Mouse (Mus musculus) stomach, embryonic 15.5 days (tissue): ENCODE data around the gene Kif1bp. TPM values are rescaled to one million over a fixed set of nuclear protein-coding genes. Genes with fewer than 3 reads are reported as not detected.
A peak's percentile ranks its signal among the peaks of the same experiment; 100 is the strongest.
"Not testable (repeated sequence)": the region's sequence is repeated elsewhere in the genome, so short reads cannot be mapped to it uniquely, and the experiment has no call there.

Source experiments
- ATAC-seq: fragments of 200-750 bp; cut with Nextera tagmentation; 2 replicates; pipeline ENCODE4 v1.8.0; 2017; ENCODE audit warnings: low read depth, moderate number of reproducible peaks, moderate TSS enrichment; ENCODE audit not compliant: insufficient read depth, low FRiP score
- H3K27ac ChIP-seq: fragments of 300-500 bp; sonication (generic); 2 replicates; pipeline ENCODE4 v1.5.1; 2015; ENCODE audit warnings: mild to moderate bottlenecking, inconsistent platforms
- H3K27me3 ChIP-seq: fragments of 300-500 bp; sonication (generic); replicated peaks from 2 replicates; pipeline ENCODE4 v1.6.1; 2015; ENCODE audit warnings: inconsistent platforms
- H3K36me3 ChIP-seq: fragments of 300-500 bp; sonication (generic); 2 replicates; pipeline ENCODE4 v1.6.1; 2015; ENCODE audit warnings: inconsistent platforms
- H3K4me1 ChIP-seq: fragments of 300-500 bp; sonication (generic); 2 replicates; pipeline ENCODE4 v1.6.1; 2015; ENCODE audit warnings: inconsistent platforms
- H3K4me2 ChIP-seq: fragments of 300-500 bp; sonication (generic); 2 replicates; pipeline ENCODE4 v1.6.1; 2015; ENCODE audit warnings: mild to moderate bottlenecking, inconsistent platforms
- H3K4me3 ChIP-seq: fragments of 300-500 bp; sonication (generic); replicated peaks from 2 replicates; pipeline ENCODE4 v1.5.1; 2015; ENCODE audit warnings: inconsistent platforms
- H3K9ac ChIP-seq: fragments of 300-500 bp; sonication (generic); 2 replicates; pipeline ENCODE4 v1.6.1; 2015; ENCODE audit warnings: inconsistent platforms
- H3K9me3 ChIP-seq: fragments of 300-500 bp; sonication (generic); 2 replicates; pipeline ENCODE4 v1.6.1; 2016; ENCODE audit warnings: inconsistent platforms
- WGBS: fragments of 180-500 bp; shearing (Covaris S2); methylation state at CpG from one replicate; pipeline ENCODE4 v1.1.7; 2015; 5-methylcytosine and 5-hydroxymethylcytosine counted together
- polyA plus RNA-seq: library from polyadenylated mRNA; unstranded; fragments of >200 nt; fragmentation: Nextera tagmentation; extraction: Ambion mirVana; gene quantifications from 2 replicates; pipeline ENCODE4 v1.2.1, GENCODE M21; 2015

Kif1bp gene
- polyA plus RNA-seq, 1 experiment from 2014 or later: 31.4 TPM

DNA sequence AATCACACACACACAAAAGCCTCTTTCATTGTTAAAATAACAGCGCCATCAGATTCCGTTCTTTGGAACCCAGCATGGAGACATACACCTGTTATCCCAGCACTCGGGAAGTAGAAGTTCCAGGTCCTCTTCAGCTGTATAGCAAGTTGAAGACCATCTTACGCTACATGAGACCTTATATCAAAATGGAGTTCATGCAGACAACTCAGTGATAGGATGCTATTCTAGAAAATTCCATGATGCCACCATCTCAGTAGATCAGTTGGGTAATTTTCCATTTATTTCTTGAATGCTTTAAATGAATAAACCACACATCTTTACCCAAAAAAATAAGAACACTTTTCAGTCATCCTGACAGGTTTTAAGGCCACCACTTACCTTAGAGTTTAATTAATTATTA is 71.2 kb downstream of the Kif1bp start:
- Histone ChIP-seq H3K9ac (no peak overlapping the region), H3K36me3 (no peaks in the 10 kb centered on the region), H3K9me3 (no peaks in the 10 kb centered on the region), H3K27me3 (no peaks in the 10 kb centered on the region; the same call in 1 of the 2 replicates), H3K4me2 (no peak overlapping the region), H3K27ac (no peak overlapping the region), H3K4me1 (peaks cover 5% of the 10 kb centered on the region; the same call in 1 of the 2 replicates), H3K4me3 (no peak overlapping the region)
- 87% methylated on average over 4 of the region's 4 CpGs for WGBS
- no peak for ATAC-seq

- Histone ChIP-seq H3K9ac (no peak overlapping the region), H3K4me3 (no peak overlapping the region), H3K27me3 (no peaks in the 10 kb centered on the region; the same call in 1 of the 2 replicates), H3K4me1 (peaks cover 5% of the 10 kb centered on the region; the same call in 1 of the 2 replicates), H3K9me3 (no peaks in the 10 kb centered on the region), H3K27ac (0 out of 2 replicates have a peak overlapping the region, but pooled peaks have one; percentile 11), H3K36me3 (no peaks in the 10 kb centered on the region), H3K4me2 (no peak overlapping the region)
- 71% methylated on average over 17 of the region's 17 CpGs for whole genome bisulfite sequencing
- no peak for ATAC-seq
These were observed 72.2 kb downstream of the Kif1bp start for GRCm38 (mm10) chr10:62506019-62506556.

DNA sequence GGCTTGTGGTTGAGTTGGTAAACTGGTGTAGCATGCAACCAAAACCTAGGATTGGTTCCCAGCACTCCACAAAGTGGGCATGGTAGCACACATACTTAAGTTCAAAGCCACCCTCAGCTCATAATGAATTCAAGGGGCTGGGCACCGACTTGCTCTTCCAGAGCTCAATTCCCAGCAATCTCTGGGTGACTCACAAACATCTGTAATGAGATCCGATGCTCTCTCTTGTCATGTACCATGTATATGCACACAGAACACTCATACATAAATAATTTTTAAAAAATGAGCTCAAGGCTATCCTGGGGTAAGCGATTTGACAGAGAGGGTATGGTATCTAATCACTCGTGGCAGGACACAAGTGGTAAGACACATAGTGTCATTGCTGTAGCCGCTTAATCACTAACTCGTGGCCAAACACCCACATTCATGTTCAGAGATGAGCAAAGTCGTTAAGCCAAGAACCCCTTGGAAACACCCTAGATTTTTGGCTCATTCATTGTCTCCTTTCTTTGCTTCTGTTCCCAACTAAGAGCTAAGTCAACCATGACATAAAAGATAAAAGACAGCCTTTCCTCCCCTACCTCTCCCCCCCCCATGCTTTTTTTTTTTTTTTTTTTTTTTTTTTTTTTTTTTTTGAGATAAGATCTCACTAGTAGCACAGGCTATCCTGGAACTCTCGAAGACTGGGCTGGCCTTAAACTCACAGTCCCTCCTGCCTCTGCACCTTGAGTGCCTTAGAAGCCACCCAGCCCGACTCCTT is 72.9 kb downstream of the Kif1bp start:
- H3K36me3 ChIP-seq: no peaks in the 10 kb centered on the region
- peaks cover 5% of the 10 kb centered on the region; the same call in 1 of the 2 replicates for H3K4me1 ChIP-seq
- H3K4me3 ChIP-seq: no peak overlapping the region
- no peaks in the 10 kb centered on the region for H3K9me3 ChIP-seq
- WGBS: 78% methylated on average over 9 of the region's 9 CpGs
- H3K27me3 ChIP-seq: no peaks in the 10 kb centered on the region; the same call in 1 of the 2 replicates
- no peak for ATAC-seq
- 0 out of 2 replicates have a peak overlapping the region, but pooled peaks have one; percentile 11 for H3K27ac ChIP-seq
- no peak overlapping the region for H3K4me2 ChIP-seq
- H3K9ac ChIP-seq: no peak overlapping the region

- no peak overlapping the region for H3K9ac ChIP-seq
- H3K4me2 ChIP-seq: no peak overlapping the region
- H3K27me3 ChIP-seq: no peaks in the 10 kb centered on the region; the same call in 1 of the 2 replicates
- no peak for ATAC-seq
- H3K36me3 ChIP-seq: no peaks in the 10 kb centered on the region
- H3K4me1 ChIP-seq: peaks cover 5% of the 10 kb centered on the region; the same call in 1 of the 2 replicates
- H3K27ac ChIP-seq: no peak overlapping the region
- WGBS: 62% methylated on average over 12 of the region's 12 CpGs
- no peaks in the 10 kb centered on the region for H3K9me3 ChIP-seq
- no peak overlapping the region for H3K4me3 ChIP-seq
These were observed 74.2 kb downstream of the Kif1bp start for GRCm38 (mm10) chr10:62503836-62504628.

DNA sequence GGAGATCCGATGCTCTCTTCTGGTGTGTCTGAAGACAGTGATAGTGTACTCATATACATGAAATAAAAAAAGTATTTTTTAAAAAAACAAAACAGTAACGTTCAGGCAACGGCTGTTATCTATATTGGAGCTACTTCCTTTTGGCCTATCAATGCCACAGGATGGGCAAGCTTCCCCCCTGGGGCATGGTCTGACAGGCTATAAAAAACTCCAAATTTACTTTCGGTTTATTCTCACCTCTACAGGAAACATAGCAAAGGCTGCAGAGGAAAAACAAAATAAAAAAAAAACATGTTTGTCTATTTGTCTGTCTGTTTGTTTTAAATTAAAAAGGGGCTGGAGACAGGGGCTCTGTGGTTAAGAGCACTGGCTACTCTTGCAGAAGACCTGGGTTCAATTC is 74.9 kb downstream of the Kif1bp start:
- ATAC-seq: no peak
- no peaks in the 10 kb centered on the region for H3K9me3 ChIP-seq
- H3K27me3 ChIP-seq: no peaks in the 10 kb centered on the region; the same call in 1 of the 2 replicates
- 65% methylated on average over 4 of the region's 4 CpGs for WGBS
- H3K4me3 ChIP-seq: no peak overlapping the region
- no peak overlapping the region for H3K4me2 ChIP-seq
- H3K36me3 ChIP-seq: no peaks in the 10 kb centered on the region
- H3K27ac ChIP-seq: no peak overlapping the region
- H3K4me1 ChIP-seq: peaks cover under 1% of the 10 kb centered on the region; the same call in 1 of the 2 replicates
- no peak overlapping the region for H3K9ac ChIP-seq

DNA sequence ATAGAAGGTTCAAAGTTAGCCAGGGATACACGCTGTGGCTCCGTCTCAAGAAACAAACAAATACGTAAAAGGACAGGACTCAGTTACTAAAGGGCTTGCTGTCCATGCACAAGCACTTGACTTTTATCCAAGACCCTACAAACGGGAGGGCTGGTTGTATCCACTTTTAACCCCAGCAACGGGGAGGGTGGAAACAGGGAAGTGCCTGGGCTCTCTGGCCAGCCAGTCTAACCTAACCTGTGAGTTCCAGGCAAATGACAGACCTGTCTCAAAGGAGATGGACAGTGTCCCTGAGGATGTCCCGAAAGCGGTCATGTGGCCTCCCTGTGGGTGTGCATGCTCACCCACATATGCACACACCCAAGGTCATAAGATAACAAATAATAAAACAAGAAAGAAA is 76.3 kb downstream of the Kif1bp start:
- H3K27me3 ChIP-seq: no peaks in the 10 kb centered on the region
- 78% methylated on average over 7 of the region's 7 CpGs for WGBS
- H3K4me3 ChIP-seq: no peak overlapping the region
- no peak overlapping the region for H3K27ac ChIP-seq
- no peak overlapping the region for H3K9ac ChIP-seq
- no peaks in the 10 kb centered on the region for H3K4me1 ChIP-seq
- H3K9me3 ChIP-seq: no peaks in the 10 kb centered on the region
- H3K36me3 ChIP-seq: no peaks in the 10 kb centered on the region
- no peak for ATAC-seq
- H3K4me2 ChIP-seq: no peak overlapping the region

GRCm38 (mm10) chr10:62500916-62501615 is 77.2 kb downstream of the Kif1bp start:
- no peaks in the 10 kb centered on the region for H3K36me3 ChIP-seq
- H3K4me2 ChIP-seq: no peak overlapping the region
- H3K9me3 ChIP-seq: no peaks in the 10 kb centered on the region
- no peak overlapping the region for H3K4me3 ChIP-seq
- H3K9ac ChIP-seq: no peak overlapping the region
- no peak overlapping the region for H3K27ac ChIP-seq
- no peaks in the 10 kb centered on the region for H3K4me1 ChIP-seq
- 85% methylated on average over 9 of the region's 9 CpGs for WGBS
- no peak for ATAC-seq
- H3K27me3 ChIP-seq: no peaks in the 10 kb centered on the region

DNA sequence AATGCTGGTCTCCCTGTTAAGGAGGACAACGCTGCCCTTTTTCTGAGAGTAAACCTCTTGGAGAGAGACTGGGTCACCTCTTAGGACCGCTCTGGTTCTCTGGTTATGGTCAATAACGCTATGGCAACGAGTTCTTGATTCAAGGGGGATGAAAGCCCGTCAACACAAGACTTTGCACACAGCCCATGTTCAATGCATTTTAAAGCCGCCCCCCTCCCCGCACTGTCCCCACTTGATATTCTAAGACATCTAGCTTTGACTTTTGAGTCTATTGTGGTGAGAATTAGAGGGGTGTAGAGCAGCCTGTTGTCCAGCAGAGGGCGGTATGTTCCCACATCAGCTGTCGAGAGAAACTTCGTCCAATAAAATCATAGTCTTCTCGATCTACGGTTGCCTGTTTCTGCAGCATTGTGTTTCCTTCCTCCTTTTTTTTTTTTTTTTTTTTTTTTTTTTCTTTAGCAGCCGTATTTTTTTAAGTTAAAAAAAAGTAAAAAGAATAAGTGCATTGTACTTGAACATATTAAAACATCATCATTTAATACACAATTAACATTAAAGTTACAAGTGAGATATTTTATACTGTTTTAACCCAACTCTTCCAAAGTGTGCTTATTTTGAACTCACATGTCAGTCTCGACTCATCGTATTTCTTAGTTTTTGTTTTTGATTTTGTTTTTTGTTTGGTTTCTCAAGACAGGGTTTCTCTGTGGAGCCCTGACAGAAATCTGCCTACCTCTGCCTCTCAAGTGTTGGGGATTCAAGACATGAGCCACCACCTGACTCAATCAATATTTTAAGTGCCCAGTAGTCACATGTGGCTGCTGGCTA is 78.0 kb downstream of the Kif1bp start:
- no peak overlapping the region for H3K27ac ChIP-seq
- ATAC-seq: no peak
- no peak overlapping the region for H3K9ac ChIP-seq
- H3K27me3 ChIP-seq: no peaks in the 10 kb centered on the region
- WGBS: 21% methylated on average over 15 of the region's 15 CpGs
- no peaks in the 10 kb centered on the region for H3K36me3 ChIP-seq
- no peaks in the 10 kb centered on the region for H3K4me1 ChIP-seq
- H3K9me3 ChIP-seq: no peaks in the 10 kb centered on the region
- H3K4me2 ChIP-seq: no peak overlapping the region
- no peak overlapping the region for H3K4me3 ChIP-seq

GRCm38 (mm10) chr10:62491681-62492080 is 86.6 kb downstream of the Kif1bp start:
- not testable (repeated sequence) for ATAC-seq

More at GRCm38 (mm10) chr10:62491681-62492080, 86.6 kb downstream of the Kif1bp start:
- not testable (repeated sequence) for H3K4me3 ChIP-seq, H3K27ac ChIP-seq, H3K27me3 ChIP-seq, H3K4me2 ChIP-seq, H3K9ac ChIP-seq, H3K4me1 ChIP-seq, H3K36me3 ChIP-seq, H3K9me3 ChIP-seq
- 84% methylated on average over 3 of the region's 3 CpGs for WGBS
